Mouse (Mus musculus): ENCODE data around the gene Igsf21.

Igsf21 gene

GRCm38 (mm10) chr4:139977308-139977781 is 269.2 kb downstream of the Igsf21 start:
- POLR2A ChIA-PET = interaction anchor here in 3 of 4 experiments (0.6 to 3.5 kb wide), 23 partner anchors 9 to 1726 kb away, joined by 3 to 82 read pairs (median 4); partner anchors contain the start of gene Klhdc7a (in 3 of the 3)
- CTCF ChIA-PET = interaction anchor here (0.6 to 1.2 kb wide), 4 partner anchors 9 to 125 kb away, joined by 3 to 6 read pairs (median 4); partner anchors contain the start of gene Klhdc7a (in 1 of the 4)
